Mouse (Mus musculus): ENCODE results near the gene 1700029F12Rik.

DNA sequence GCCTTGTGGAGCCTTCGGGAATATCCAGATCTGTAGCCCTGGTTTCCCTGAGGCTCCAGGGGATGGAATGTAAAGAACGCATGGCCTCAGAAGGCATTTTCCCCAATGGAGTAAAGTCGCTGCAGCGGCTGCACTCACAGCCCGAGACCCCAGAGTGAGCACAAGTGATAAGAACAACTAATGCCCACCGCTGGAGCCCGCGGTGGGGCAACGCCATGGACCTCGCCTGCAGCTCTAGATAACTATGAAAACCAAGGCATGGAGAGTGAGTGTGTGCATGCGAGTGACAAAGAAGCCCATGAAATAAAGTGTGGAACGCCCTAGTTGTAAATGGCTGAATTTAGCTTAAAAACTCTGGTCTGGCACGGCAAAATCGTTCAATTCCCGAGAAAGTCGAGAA, 45.0 kb downstream of the 1700029F12Rik start:
- TF ChIP-seq CTCF (IDR thresholded peaks at IDR 0.05; ENCODE audit: low read depth, low read length) (no peak), POLR2A (IDR thresholded peaks at IDR 0.05; ENCODE audit: extremely low read depth, insufficient read depth, low read length) (no peak)
